Mouse (Mus musculus) E14TG2a.4 (cell line): ENCODE measurements at regions not wholly inside any gene's neighbourhood (a gene's known extent, or its start where the extent isn't known, plus 50 kb on each side); places are given as distances from the start of the nearest gene placed in this dataset.

Experiments
- H3K27me3 ChIP-seq: 2 replicates; pipeline ENCODE4 v1.6.1; 2014; ENCODE audit warnings: low read length, control low read depth; ENCODE audit not compliant: insufficient read depth
- H3K36me3 ChIP-seq: 2 replicates; pipeline ENCODE4 v1.6.1; 2014; ENCODE audit warnings: low read length, control low read depth; ENCODE audit not compliant: insufficient read depth
- H3K4me1 ChIP-seq: replicated peaks from 2 replicates; pipeline ENCODE4 v1.6.1; 2014; ENCODE audit warnings: low read depth, low read length, control low read depth
- H3K4me3 ChIP-seq: replicated peaks from 2 replicates; pipeline ENCODE4 v1.5.1; 2014; ENCODE audit warnings: mild to moderate bottlenecking, low read length
- H3K9me3 ChIP-seq: 2 replicates; pipeline ENCODE4 v1.6.1; 2014; ENCODE audit warnings: low read length, control low read depth
- CTCF ChIP-seq: conservative IDR thresholded peaks from 2 replicates; pipeline ENCODE4 v1.5.1; 2014; ENCODE audit warnings: low read length
- NANOG ChIP-seq: IDR thresholded peaks from 2 replicates; pipeline ENCODE4 v1.6.1; 2014; ENCODE audit warnings: borderline replicate concordance, low read length, mixed read lengths
- POU5F1 ChIP-seq: IDR thresholded peaks from 2 replicates; pipeline ENCODE4 v1.6.1; 2014; ENCODE audit warnings: low read length, borderline replicate concordance

DNA sequence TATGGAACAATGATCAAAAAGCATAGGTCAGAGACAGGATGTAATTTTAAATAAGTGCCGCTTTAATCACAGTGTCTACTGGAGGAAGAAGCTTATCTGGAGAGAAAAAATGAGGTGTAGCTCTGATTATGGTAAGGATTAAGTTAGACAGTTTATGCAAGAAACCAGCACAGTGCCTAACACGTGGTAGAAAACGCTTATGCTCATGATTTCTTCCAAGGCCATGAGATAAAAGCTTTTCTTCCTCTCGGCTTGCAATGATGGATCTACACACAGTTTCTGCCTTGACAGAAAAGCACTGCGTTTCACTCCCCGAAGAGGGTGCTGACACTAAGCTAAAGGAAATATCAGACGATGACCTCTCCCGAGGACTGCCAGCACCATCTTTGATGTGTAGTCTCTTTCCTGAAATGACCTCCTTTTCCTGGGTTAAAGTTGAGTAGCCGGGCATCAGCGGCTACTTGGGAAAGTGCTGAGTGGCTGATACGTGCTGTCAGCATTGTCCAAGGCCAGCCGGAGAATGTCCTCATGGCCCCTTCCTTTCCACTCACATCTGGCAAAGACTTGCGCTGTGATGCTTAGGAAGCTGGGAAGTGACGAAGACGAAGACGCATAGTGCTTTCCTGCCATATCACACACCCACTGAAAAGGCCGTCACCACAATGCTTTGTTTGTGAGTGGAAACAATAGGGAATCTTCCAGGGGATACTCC lies 72.0 kb downstream of the Hoxa1 start:
- Histone ChIP-seq H3K4me3 (no peak overlapping the region), H3K4me1 (peaks cover 42% of the 10 kb centered on the region), H3K36me3 (no peaks in the 10 kb centered on the region), H3K9me3 (no peaks in the 10 kb centered on the region; the same call in 1 of the 2 replicates), H3K27me3 (no peaks in the 10 kb centered on the region)
- TF ChIP-seq NANOG (no peak), CTCF (no peak), POU5F1 (no peak)

DNA sequence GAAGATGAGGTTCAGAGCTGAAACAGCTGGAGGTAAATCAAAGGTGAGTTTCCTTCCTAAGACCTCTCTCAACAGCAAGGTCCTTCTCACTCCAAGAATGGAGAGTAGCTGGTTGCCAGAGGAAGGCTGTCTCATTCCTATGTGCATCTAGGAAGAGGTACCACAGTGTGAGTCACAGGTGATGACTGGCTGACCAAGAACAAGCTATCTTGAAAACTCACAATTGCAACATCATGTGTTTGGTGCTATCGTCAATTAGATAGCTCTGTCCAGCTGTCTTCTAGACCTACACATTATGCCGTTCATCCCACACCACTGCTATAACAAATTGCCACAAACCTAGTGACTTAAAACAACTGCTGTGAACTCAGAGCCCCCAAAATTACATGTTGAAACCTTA lies 72.3 kb upstream of the Skap2 start:
- Histone ChIP-seq H3K4me3 (no peak overlapping the region), H3K4me1 (peaks cover 46% of the 10 kb centered on the region), H3K36me3 (no peaks in the 10 kb centered on the region), H3K27me3 (no peaks in the 10 kb centered on the region), H3K9me3 (no peaks in the 10 kb centered on the region; the same call in 1 of the 2 replicates)
- TF ChIP-seq CTCF (no peak), NANOG (no peak), POU5F1 (no peak)

DNA sequence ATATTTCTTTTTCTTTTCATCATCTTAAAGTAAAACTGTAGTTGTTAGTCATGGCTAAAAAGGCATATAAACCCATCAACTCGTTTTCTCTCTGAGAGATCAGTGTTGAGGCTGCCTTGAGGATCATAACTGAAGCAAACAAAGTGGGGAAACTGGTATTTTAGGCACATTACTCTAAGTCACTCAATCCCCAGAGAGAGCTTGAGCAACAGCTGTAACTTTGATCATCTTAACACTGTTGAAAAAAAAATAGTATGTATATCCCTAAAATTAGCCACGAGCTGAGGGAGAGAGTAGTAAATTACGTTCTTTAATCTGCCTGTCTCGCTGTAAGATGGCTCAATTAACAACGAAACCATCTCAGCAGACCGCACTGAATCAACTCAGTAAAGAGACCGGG lies 67.2 kb upstream of the Skap2 start:
- Histone ChIP-seq H3K27me3 (no peaks in the 10 kb centered on the region), H3K4me3 (peak overlapping the region; percentile 37), H3K9me3 (no peaks in the 10 kb centered on the region), H3K4me1 (peaks cover 79% of the 10 kb centered on the region), H3K36me3 (no peaks in the 10 kb centered on the region)
- no peak for TF ChIP-seq POU5F1
- no peak for TF ChIP-seq CTCF
- TF ChIP-seq NANOG, result no peak

DNA sequence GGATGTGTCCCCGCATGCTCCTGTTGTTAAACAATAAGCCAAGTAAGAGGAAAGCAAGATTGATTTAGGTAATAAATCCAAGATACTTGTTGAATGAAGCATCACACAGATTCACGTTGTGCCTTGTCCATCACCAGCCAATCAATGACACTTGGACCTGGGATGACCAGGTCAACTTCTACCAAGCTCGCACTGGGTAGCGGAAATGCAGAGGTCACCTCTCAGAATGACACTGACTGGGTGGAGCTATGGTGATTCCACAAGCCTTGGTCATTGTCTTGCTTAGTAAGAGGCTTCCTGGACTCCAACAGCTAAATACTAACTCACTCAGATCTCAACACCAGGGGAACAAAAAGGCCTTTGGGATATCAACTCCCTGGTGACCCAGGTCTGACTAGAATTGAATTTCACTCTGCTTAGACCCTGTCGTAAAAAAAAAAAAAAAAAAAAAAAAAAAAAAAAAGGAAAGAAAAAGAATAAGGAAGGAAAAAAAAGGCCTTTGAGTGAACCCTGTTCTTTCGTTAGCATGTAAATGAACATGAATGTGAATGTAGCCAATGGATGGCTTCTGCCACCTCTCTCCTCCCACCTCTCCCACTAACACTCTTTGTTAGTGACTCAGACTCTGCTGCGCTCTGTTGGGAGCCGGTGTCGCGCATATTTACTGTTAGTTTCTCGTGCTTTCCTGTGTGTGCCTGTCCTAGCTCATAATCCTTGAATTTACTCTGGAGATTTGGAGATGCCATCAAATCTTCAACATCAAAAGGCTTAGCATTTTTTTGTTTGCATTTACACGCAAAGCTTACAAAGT lies 66.4 kb upstream of the Skap2 start:
- Histone ChIP-seq H3K4me1 (peaks cover 78% of the 10 kb centered on the region), H3K27me3 (no peaks in the 10 kb centered on the region), H3K4me3 (peak overlapping the region; percentile 37), H3K9me3 (no peaks in the 10 kb centered on the region), H3K36me3 (no peaks in the 10 kb centered on the region)
- TF ChIP-seq POU5F1 (no peak), NANOG (peak; percentile 62; the same call in 1 of the 2 replicates), CTCF (no peak)

DNA sequence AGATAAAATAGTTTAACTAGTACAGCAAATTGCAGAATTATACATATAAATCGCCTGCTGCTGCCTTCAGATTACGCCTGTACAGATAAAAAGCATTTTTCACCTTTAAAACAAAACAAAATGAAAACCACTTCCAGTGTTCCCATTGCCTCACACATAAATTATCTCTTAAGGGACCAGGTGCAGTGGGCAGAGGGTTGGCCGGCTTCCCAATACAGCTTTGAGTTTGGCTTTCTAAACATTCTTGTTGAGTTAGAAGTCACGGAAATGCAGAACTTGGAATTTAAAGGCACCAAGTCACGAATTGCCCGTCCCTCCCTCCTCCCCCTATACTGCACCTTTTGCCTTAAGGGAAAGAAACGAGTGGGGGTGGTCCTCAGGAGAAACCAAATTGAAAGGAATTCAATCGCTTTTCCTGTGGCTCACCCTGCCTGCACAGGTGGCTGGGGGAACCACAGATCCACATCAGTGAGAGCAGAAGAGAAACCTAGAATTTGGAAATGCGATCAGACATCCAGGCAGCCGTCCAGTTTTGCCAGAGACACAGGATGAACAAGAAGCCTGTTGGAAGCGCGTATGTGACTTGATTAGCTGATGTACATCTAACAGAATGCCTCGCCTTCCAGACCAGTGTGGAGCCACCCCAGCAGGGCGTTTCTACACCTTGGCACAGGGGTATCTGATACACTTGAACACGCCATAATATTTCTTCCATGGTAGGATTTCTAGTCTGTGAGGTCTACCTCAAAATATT lies 64.0 kb upstream of the Skap2 start:
- peak overlapping the region; percentile 68 for H3K4me3 ChIP-seq
- H3K4me1 ChIP-seq, result peaks cover 63% of the 10 kb centered on the region
- TF ChIP-seq CTCF (no peak), POU5F1 (no peak), NANOG (no peak)
- no peaks in the 10 kb centered on the region for H3K36me3 ChIP-seq
- no peaks in the 10 kb centered on the region for H3K27me3 ChIP-seq
- no peaks in the 10 kb centered on the region for H3K9me3 ChIP-seq

DNA sequence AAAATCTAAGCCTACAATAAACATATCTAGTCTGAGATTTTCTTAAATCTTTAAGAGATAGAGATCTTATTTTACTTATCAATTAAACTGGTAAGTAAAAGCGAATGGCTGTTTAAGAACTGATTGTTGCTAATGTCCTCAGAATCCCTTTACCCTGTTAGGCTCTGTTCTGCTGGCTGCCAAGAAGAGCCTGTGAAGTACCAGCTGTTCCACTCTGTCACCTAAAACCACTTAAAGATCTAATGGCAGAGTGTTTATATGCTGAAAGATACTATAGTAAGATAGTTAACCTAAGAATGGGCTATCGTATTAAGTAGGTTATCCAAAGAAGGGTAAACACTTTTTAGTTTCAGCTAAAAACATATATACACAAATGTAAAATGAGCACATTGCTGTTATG lies 62.6 kb upstream of the Skap2 start:
- no peaks in the 10 kb centered on the region for H3K9me3 ChIP-seq

DNA sequence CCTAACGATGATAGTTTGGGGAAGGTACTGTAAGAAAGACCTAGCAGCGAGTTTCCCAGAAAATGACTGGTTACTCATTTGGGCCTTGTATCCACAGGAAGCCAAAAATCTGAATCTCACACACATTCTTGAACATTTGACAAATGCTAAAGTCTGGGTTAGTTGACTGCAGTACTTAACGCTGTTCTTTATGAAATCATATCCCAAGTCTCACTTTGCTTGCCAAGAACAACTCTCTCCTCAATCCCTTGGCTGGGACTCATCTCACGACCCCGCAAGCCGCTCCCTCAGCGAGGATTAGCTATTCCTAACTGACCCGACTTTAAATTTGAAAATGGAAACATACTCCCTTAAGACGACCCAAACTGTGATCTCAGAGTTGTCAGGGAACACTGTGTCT lies 54.8 kb upstream of the Skap2 start:
- Histone ChIP-seq H3K27me3 (no peaks in the 10 kb centered on the region), H3K4me3 (no peak overlapping the region), H3K9me3 (peaks cover 9% of the 10 kb centered on the region), H3K4me1 (peaks cover 7% of the 10 kb centered on the region), H3K36me3 (no peaks in the 10 kb centered on the region)
- TF ChIP-seq POU5F1, result no peak
- no peak for TF ChIP-seq NANOG
- no peak for TF ChIP-seq CTCF

More for the DNA sequence above, 62.6 kb upstream of the Skap2 start:
- Histone ChIP-seq H3K27me3 (no peaks in the 10 kb centered on the region), H3K4me1 (peaks cover 57% of the 10 kb centered on the region), H3K4me3 (no peak overlapping the region), H3K36me3 (no peaks in the 10 kb centered on the region)
- TF ChIP-seq POU5F1 (no peak), NANOG (no peak), CTCF (no peak)

DNA sequence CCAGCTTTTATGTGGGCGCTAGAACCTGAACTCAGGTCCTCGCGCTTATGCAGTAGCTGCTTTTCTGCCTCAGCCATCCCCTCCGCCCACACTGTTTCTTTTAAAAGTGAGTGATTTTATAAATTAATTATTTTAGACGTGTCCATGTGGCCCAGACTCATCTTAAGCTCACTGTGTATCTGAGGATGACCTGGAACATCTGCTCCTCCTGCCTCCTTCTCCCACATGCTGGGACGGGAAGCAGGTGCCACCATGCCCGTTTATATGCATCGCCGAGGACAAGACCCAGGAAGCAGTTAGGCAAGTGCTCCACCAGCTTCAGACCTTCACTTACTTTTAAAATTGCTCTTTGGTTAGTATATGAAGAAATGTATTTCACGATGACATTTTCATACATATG lies 53.3 kb upstream of the Skap2 start:
- Histone ChIP-seq H3K4me3 (no peak overlapping the region), H3K27me3 (no peaks in the 10 kb centered on the region), H3K36me3 (no peaks in the 10 kb centered on the region), H3K9me3 (peaks cover 9% of the 10 kb centered on the region), H3K4me1 (peaks cover 5% of the 10 kb centered on the region; the same call in 1 of the 2 replicates)
- TF ChIP-seq CTCF (no peak), POU5F1 (no peak), NANOG (no peak)
